Comparison of ENCODE assay signal across 8 mouse cellular contexts in genomic region chr11:85353819-85354218, GRCm38 (mm10). TPM values are rescaled to one million over a fixed set of nuclear protein-coding genes. Genes with fewer than 3 reads are reported as not detected.
DNase-seq lines count a peak whose midpoint lies in the region; ATAC-seq and TF ChIP-seq lines count a peak whose summit lies in the region.

No protein-coding gene starts in this region.

- TF ChIP-seq POLR2A in cerebellum, adult 2 months (IDR thresholded peaks at IDR 0.05; ENCODE audit: borderline replicate concordance, insufficient read depth, low read length): no peak
- TF ChIP-seq POLR2A in spleen, adult 2 months (IDR thresholded peaks at IDR 0.05; ENCODE audit: low read depth, low read length): no peak

- no peak overlapping the region for H3K27ac ChIP-seq in cerebellum, adult 2 months (ENCODE audit: insufficient read depth, low read length)
- no peak overlapping the region for H3K27ac ChIP-seq in spleen, adult 2 months (ENCODE audit: insufficient read depth, low read length)
- H3K27ac ChIP-seq in liver, embryonic 15.5 days (replicated peaks): peak overlapping the region; percentile 90

- H3K4me2 ChIP-seq in liver, embryonic 15.5 days: peak overlapping the region; percentile 82

- H3K4me1 ChIP-seq in cerebellum, adult 2 months (ENCODE audit: control insufficient read depth, insufficient read depth, low read length): no peaks in the 10 kb centered on the region
- no peaks in the 10 kb centered on the region for H3K4me1 ChIP-seq in spleen, adult 2 months (ENCODE audit: control insufficient read depth, insufficient read depth, insufficient read length)
- peaks cover 57% of the 10 kb centered on the region for H3K4me1 ChIP-seq in liver, embryonic 15.5 days (replicated peaks)

- no peaks in the 10 kb centered on the region for H3K9me3 ChIP-seq in liver, embryonic 15.5 days (replicated peaks)

- DNase-seq in cerebellum, adult 2 months: no peak
- no peak for DNase-seq in cerebellum, adult 11-12 months
- DNase-seq in spleen, adult 2 months (ENCODE audit: low read depth in 1 of 2, low spot score in 2 of 2): no peak
- DNase-seq in spleen, postnatal 14 days (ENCODE audit: low spot score in 2 of 2): no peak
- DNase-seq in right cerebral cortex, adult 18-20 months: no peak
- no peak for DNase-seq in adrenal gland, postnatal 4 days (ENCODE audit: low spot score in 2 of 2)
- DNase-seq in ovary, postnatal 10 days (ENCODE audit: low spot score): no peak

- H3K4me3 ChIP-seq in cerebellum, adult 2 months (replicated peaks; ENCODE audit: insufficient read depth, low read depth, low read length): peak overlapping the region; percentile 99
- peak overlapping the region; percentile 90; the same call in 1 of the 2 replicates for H3K4me3 ChIP-seq in spleen, adult 2 months (ENCODE audit: extremely low read depth, insufficient read depth, insufficient read length)
- H3K4me3 ChIP-seq in liver, embryonic 15.5 days (replicated peaks): peak overlapping the region; percentile 80

- WGBS in cerebellum, adult 2 months: 67% methylated on average over 4 of the region's 4 CpGs
- 68% methylated on average over 4 of the region's 4 CpGs for WGBS in spleen, adult 2 months
- 35% methylated on average over 4 of the region's 4 CpGs for WGBS in liver, embryonic 15.5 days (ENCODE audit: insufficient replicate concordance)

- peak overlapping the region; percentile 89 for H3K9ac ChIP-seq in liver, embryonic 15.5 days

- ATAC-seq in liver, embryonic 15.5 days (ENCODE audit: insufficient read depth): no peak

- TF ChIP-seq CTCF in cerebellum, adult 2 months (IDR thresholded peaks at IDR 0.05; ENCODE audit: borderline replicate concordance, insufficient read depth, low read depth, low read length): no peak
- TF ChIP-seq CTCF in spleen, adult 2 months (IDR thresholded peaks at IDR 0.05; ENCODE audit: extremely low read depth, insufficient read depth, insufficient read length, insufficient replicate concordance): no peak

- H3K27me3 ChIP-seq in cerebellum, adult 2 months (ENCODE audit: control insufficient read depth, insufficient read depth, low read length): no peaks in the 10 kb centered on the region
- H3K27me3 ChIP-seq in spleen, adult 2 months (ENCODE audit: control insufficient read depth, insufficient read depth, low read length): no peaks in the 10 kb centered on the region
- H3K27me3 ChIP-seq in liver, embryonic 15.5 days: no peaks in the 10 kb centered on the region

- peaks cover 1% of the 10 kb centered on the region; the same call in 1 of the 2 replicates for H3K36me3 ChIP-seq in spleen, adult 2 months (ENCODE audit: control insufficient read depth, insufficient read depth, low read length)
- peaks cover 23% of the 10 kb centered on the region for H3K36me3 ChIP-seq in liver, embryonic 15.5 days (replicated peaks)

RNA-seq across cellular contexts. Expression of gene Bcas3, which starts 0.9 kb away (rescaled TPM):
- 42.8 and 44.4 TPM in 2 replicates for polyA plus RNA-seq in cerebellum, adult 2 months (2012; rRNA removed)
- polyA plus RNA-seq in spleen, adult 2 months (2012; rRNA removed): 25.3 and 27.2 TPM in 2 replicates
- polyA plus RNA-seq in liver, embryonic 15.5 days (2015; fragmentation: Nextera tagmentation; extraction: Ambion mirVana): 18.1 and 19.8 TPM in 2 replicates
- 10 to 100 TPM; 43.8 to 43.9 TPM for total RNA-seq in adrenal gland, postnatal 4 days (2021)

RNA-seq across cellular contexts. Expression of gene Ppm1d, which starts 42.8 kb away (rescaled TPM):
- polyA plus RNA-seq in cerebellum, adult 2 months (2012; rRNA removed): 31.2 and 35.8 TPM in 2 replicates
- 6.1 and 6.7 TPM in 2 replicates for polyA plus RNA-seq in spleen, adult 2 months (2012; rRNA removed)
- polyA plus RNA-seq in liver, embryonic 15.5 days (2015; fragmentation: Nextera tagmentation; extraction: Ambion mirVana): 21.1 and 21.3 TPM in 2 replicates
- total RNA-seq in adrenal gland, postnatal 4 days (2021): 10 to 100 TPM; 23.3 to 24.7 TPM
